Mouse (Mus musculus): ENCODE results near the gene Myo1d. TPM values are rescaled to one million over a fixed set of nuclear protein-coding genes. Genes with fewer than 3 reads are reported as not detected.

The Myo1d gene
- total and polyA plus RNA-seq, 3 experiments: 15.9 to 81.1 (median 41.7) TPM

DNA sequence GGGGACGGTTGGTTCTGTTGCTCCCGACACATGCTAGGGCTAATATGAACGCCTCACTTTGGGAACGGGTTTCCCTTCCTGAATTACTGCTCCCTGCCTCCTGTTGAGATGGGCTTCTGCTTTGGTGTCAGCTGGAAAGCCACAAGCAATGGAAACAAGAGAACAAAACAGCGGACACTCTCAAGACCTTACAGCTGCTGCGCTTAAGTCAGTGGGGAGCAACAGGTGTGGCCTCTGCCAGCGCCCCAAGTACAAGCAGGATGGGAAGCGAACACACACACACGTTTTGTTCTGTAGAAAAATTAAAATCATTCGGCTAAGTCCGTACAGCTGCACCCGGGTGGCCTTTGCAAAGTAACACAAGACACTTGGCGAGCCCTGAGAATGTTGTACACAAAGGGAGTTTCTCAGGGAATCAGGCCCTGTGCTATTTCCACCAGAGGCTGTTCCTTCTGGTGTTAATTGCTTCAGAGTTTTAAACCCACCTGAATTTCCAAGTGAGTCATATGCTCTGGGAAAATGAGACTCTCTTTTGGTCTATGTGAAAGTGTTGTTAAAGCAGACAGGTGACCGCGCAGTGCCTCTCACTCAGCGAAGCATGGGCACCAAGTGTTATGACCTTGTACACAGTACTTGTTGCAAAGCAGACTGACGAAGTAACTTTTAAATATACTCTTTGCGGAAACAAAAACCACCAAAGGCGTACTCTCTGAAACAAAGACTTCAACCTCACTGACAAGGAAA lies 267.3 kb downstream of the Myo1d start:
- Histone ChIP-seq H3K79me2 (ENCODE audit: control insufficient read depth, insufficient read depth, low read length, poor library complexity) (no peaks in the 10 kb centered on the region), H3K36me3 (ENCODE audit: control insufficient read depth in 1 of 2, insufficient read depth in 2 of 2, low read length in 2 of 2) (no peaks in the 10 kb centered on the region), H3K27me3 (ENCODE audit: control insufficient read depth in 1 of 2, insufficient read depth in 2 of 2, low read length in 2 of 2) (no peaks in the 10 kb centered on the region), H3K27ac (ENCODE audit: control insufficient read depth, low read depth, low read length) (no peak overlapping the region), H3K9ac (ENCODE audit: control insufficient read depth, low read depth, low read length, poor library complexity, severe bottlenecking) (no peak overlapping the region), H3K4me3 (ENCODE audit: control insufficient read depth in 1 of 2, insufficient read depth in 1 of 2, low read depth in 2 of 2, low read length in 2 of 2) (no peak overlapping the region), H3K9me3 (replicated peaks; ENCODE audit: insufficient read depth, low read length) (no peaks in the 10 kb centered on the region), H3K4me1 (ENCODE audit: control insufficient read depth in 1 of 2, insufficient read depth in 2 of 2, low read length in 2 of 2) (no peaks in the 10 kb centered on the region)
- TF ChIP-seq ZMIZ1 (IDR thresholded peaks at IDR 0.05; ENCODE audit: low read depth, low read length) (no peak), MYC (IDR thresholded peaks at IDR 0.05; ENCODE audit: low read depth, low read length) (no peak), ELF1 (IDR thresholded peaks at IDR 0.05; ENCODE audit: low read depth, low read length) (no peak)
- DNase-seq (ENCODE audit: low read depth, low spot score): no peak

DNA sequence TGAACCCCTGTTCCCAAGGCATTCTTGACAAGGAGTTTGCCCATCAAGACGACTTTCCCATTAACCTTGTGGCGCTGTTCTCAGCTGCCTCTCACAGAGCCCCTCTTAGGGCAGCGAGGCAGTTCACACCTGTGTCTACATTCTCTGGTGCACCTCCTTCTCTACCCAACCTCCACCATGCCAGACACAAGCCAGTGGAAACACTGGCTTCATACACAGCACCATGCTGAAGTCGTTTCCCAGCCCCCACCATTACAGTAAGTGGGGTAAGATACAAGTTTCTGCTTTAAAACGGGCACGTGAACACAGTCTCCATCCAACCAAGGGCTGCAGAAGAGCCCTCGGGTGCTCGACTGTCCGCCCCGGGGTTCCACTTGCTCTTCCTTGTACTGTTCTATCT lies 269.7 kb downstream of the Myo1d start:
- no peaks in the 10 kb centered on the region for H3K4me1 ChIP-seq (ENCODE audit: control insufficient read depth in 1 of 2, insufficient read depth in 2 of 2, low read length in 2 of 2)

DNA sequence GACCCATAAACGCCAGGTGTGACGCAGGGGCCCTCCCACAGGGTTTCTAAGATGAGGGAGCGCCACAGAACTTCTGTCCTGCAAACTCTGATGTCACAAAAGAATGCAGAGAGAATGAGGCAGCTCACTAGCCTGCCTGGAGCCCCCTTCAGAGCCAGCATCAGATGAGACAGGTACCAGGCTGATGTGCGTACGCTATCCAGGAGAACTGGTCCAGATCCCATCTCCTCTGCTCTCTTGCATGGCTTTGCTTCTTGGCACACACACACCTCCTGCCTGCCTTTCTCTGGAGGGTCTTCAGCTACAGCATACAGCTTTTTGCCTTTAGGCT lies 270.7 kb downstream of the Myo1d start:
- H3K27ac ChIP-seq (ENCODE audit: control insufficient read depth, low read depth, low read length): no peak overlapping the region
- no peaks in the 10 kb centered on the region for H3K79me2 ChIP-seq (ENCODE audit: control insufficient read depth, insufficient read depth, low read length, poor library complexity)
- no peak overlapping the region for H3K9ac ChIP-seq (ENCODE audit: control insufficient read depth, low read depth, low read length, poor library complexity, severe bottlenecking)
- H3K27me3 ChIP-seq (ENCODE audit: control insufficient read depth in 1 of 2, insufficient read depth in 2 of 2, low read length in 2 of 2): no peaks in the 10 kb centered on the region
- H3K36me3 ChIP-seq (ENCODE audit: control insufficient read depth in 1 of 2, insufficient read depth in 2 of 2, low read length in 2 of 2): no peaks in the 10 kb centered on the region
- H3K9me3 ChIP-seq (replicated peaks; ENCODE audit: insufficient read depth, low read length): no peaks in the 10 kb centered on the region
- TF ChIP-seq HCFC1 (IDR thresholded peaks at IDR 0.05; ENCODE audit: low read depth, low read length) (no peak), MYC (IDR thresholded peaks at IDR 0.05; ENCODE audit: low read depth, low read length) (no peak), BHLHE40 (IDR thresholded peaks at IDR 0.05; ENCODE audit: borderline replicate concordance, low read depth, low read length) (no peak), CTCF (IDR thresholded peaks at IDR 0.05 in 2 of 3, conservative IDR thresholded peaks at IDR 0.05 in 1 of 3; ENCODE audit: control insufficient read depth in 1 of 3, insufficient read depth in 1 of 3, low read depth in 2 of 3, low read length in 3 of 3, poor library complexity in 1 of 3, severe bottlenecking in 1 of 3) (no peak), RCOR1 (IDR thresholded peaks at IDR 0.05; ENCODE audit: low read depth, low read length) (no peak), ZMIZ1 (IDR thresholded peaks at IDR 0.05; ENCODE audit: low read depth, low read length) (no peak), USF2 (IDR thresholded peaks at IDR 0.05; ENCODE audit: borderline replicate concordance in 1 of 2, insufficient read depth in 1 of 2, low read depth in 1 of 2, low read length in 2 of 2) (no peak), E2F4 (IDR thresholded peaks at IDR 0.05; ENCODE audit: borderline replicate concordance, low read depth, low read length) (no peak), ZNF384 (IDR thresholded peaks at IDR 0.05; ENCODE audit: low read depth, low read length) (no peak), SIN3A (IDR thresholded peaks at IDR 0.05; ENCODE audit: low read length) (no peak), MYB (IDR thresholded peaks at IDR 0.05; ENCODE audit: low read depth, low read length) (no peak), CHD2 (IDR thresholded peaks at IDR 0.05; ENCODE audit: low read length) (no peak), TBP (IDR thresholded peaks at IDR 0.05; ENCODE audit: low read depth, low read length) (no peak), ETS1 (IDR thresholded peaks at IDR 0.05; ENCODE audit: low read depth, low read length) (no peak), USF1 (IDR thresholded peaks at IDR 0.05; ENCODE audit: low read depth, low read length) (no peak), MAZ (IDR thresholded peaks at IDR 0.05; ENCODE audit: low read depth, low read length) (no peak), SMC3 (IDR thresholded peaks at IDR 0.05; ENCODE audit: low read depth, low read length) (no peak), POLR2AphosphoS2 (IDR thresholded peaks at IDR 0.05; ENCODE audit: low read length) (no peak)
- no peak overlapping the region for H3K4me3 ChIP-seq (ENCODE audit: control insufficient read depth in 1 of 2, insufficient read depth in 1 of 2, low read depth in 2 of 2, low read length in 2 of 2)
- no peaks in the 10 kb centered on the region for H3K4me1 ChIP-seq (ENCODE audit: control insufficient read depth in 1 of 2, insufficient read depth in 2 of 2, low read length in 2 of 2)
- DNase-seq (ENCODE audit: low read depth, low spot score): no peak

More for the DNA sequence above, 269.7 kb downstream of the Myo1d start:
- Histone ChIP-seq H3K9me3 (replicated peaks; ENCODE audit: insufficient read depth, low read length) (no peaks in the 10 kb centered on the region), H3K9ac (ENCODE audit: control insufficient read depth, low read depth, low read length, poor library complexity, severe bottlenecking) (no peak overlapping the region), H3K27me3 (ENCODE audit: control insufficient read depth in 1 of 2, insufficient read depth in 2 of 2, low read length in 2 of 2) (no peaks in the 10 kb centered on the region), H3K36me3 (ENCODE audit: control insufficient read depth in 1 of 2, insufficient read depth in 2 of 2, low read length in 2 of 2) (no peaks in the 10 kb centered on the region), H3K27ac (ENCODE audit: control insufficient read depth, low read depth, low read length) (no peak overlapping the region), H3K79me2 (ENCODE audit: control insufficient read depth, insufficient read depth, low read length, poor library complexity) (no peaks in the 10 kb centered on the region), H3K4me3 (ENCODE audit: control insufficient read depth in 1 of 2, insufficient read depth in 1 of 2, low read depth in 2 of 2, low read length in 2 of 2) (no peak overlapping the region)
- TF ChIP-seq USF2 (IDR thresholded peaks at IDR 0.05; ENCODE audit: borderline replicate concordance in 1 of 2, insufficient read depth in 1 of 2, low read depth in 1 of 2, low read length in 2 of 2): no peak
- no peak for DNase-seq (ENCODE audit: low read depth, low spot score)

Data from MEL (cell line).